Mouse (Mus musculus) ES-Bruce4 (cell line): Measurements from ENCODE around the gene Trim71. TPM values are rescaled to one million over a fixed set of nuclear protein-coding genes. Genes with fewer than 3 reads are reported as not detected.

Source experiments
- H3K27ac ChIP-seq: 2 replicates; pipeline ENCODE4 v1.5.1; 2012; ENCODE audit warnings: low read length, inconsistent platforms; ENCODE audit not compliant: insufficient read depth
- H3K27me3 ChIP-seq: 2 replicates; pipeline ENCODE4 v1.6.1; 2012; ENCODE audit warnings: mild to moderate bottlenecking, low read length, inconsistent platforms; ENCODE audit not compliant: control insufficient read depth, poor library complexity, insufficient read depth, severe bottlenecking
- H3K36me3 ChIP-seq: 2 replicates; pipeline ENCODE4 v1.6.1; 2012; ENCODE audit warnings: inconsistent platforms, mild to moderate bottlenecking, low read length, moderate library complexity; ENCODE audit not compliant: control insufficient read depth, poor library complexity, insufficient read depth, severe bottlenecking
- H3K4me1 ChIP-seq: one replicate; pipeline ENCODE4 v1.8.1; 2011; ENCODE audit warnings: low read length; ENCODE audit not compliant: control insufficient read depth, insufficient read depth
- H3K4me3 ChIP-seq: 2 replicates; pipeline ENCODE4 v1.5.1; 2011; ENCODE audit warnings: low read depth, mild to moderate bottlenecking, low read length
- H3K9ac ChIP-seq: 2 replicates; pipeline ENCODE4 v1.6.1; 2012; ENCODE audit warnings: low read depth, mild to moderate bottlenecking, inconsistent platforms; ENCODE audit not compliant: poor library complexity, severe bottlenecking
- H3K9me3 ChIP-seq: replicated peaks from 2 replicates; pipeline ENCODE4 v1.6.1; 2012; ENCODE audit warnings: mild to moderate bottlenecking, low read length, inconsistent platforms; ENCODE audit not compliant: control insufficient read depth, poor library complexity, insufficient read depth, severe bottlenecking
- CTCF ChIP-seq: IDR thresholded peaks from one replicate; pipeline ENCODE4 v1.8.1; 2011; ENCODE audit warnings: low read depth, low read length
- EP300 ChIP-seq: IDR thresholded peaks from 2 replicates; pipeline ENCODE4 v1.6.1; 2011; ENCODE audit warnings: low read depth, low read length; ENCODE audit not compliant: insufficient read depth
- POLR2A ChIP-seq: IDR thresholded peaks from one replicate; pipeline ENCODE4 v1.8.1; 2011; ENCODE audit warnings: low read length; ENCODE audit not compliant: insufficient read depth
- polyA plus RNA-seq: library from polyadenylated mRNA; stranded (reverse); fragments of >200 nt; gene quantifications from 2 replicates; pipeline ENCODE4 v1.2.4, GENCODE M21; 2011; ENCODE audit warnings: low read depth; ENCODE audit not compliant: missing spikeins, insufficient read depth, insufficient read length

Trim71 gene
- polyA plus RNA-seq, 1 experiment, result 120 TPM

DNA sequence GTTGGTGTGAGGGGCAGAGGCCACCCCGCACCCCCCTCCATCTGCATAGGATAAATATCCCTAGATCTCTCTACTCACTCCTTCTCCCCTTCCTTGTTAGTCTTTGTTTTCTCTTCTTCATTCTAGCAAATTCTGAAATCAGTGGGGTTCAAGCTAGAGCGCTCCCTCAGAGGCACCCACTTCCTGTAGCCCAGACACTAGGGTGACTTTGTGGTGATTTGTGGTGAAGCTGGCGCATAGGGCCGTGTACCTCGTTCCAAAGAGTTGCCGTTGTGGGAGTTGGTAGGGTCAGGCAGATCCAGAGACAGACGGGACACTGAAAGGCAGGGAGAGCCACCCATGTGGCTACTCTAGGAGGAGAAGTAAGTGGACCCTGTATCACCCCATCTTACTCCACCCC lies 101.6 kb downstream of the Trim71 start:
- Histone ChIP-seq H3K4me1 (no peaks in the 10 kb centered on the region), H3K9ac (no peak overlapping the region), H3K9me3 (no peaks in the 10 kb centered on the region), H3K36me3 (peaks cover 6% of the 10 kb centered on the region; the same call in 1 of the 2 replicates), H3K27me3 (no peaks in the 10 kb centered on the region), H3K4me3 (no peak overlapping the region), H3K27ac (no peak overlapping the region)
- TF ChIP-seq EP300 (no peak), CTCF (no peak), POLR2A (no peak)

DNA sequence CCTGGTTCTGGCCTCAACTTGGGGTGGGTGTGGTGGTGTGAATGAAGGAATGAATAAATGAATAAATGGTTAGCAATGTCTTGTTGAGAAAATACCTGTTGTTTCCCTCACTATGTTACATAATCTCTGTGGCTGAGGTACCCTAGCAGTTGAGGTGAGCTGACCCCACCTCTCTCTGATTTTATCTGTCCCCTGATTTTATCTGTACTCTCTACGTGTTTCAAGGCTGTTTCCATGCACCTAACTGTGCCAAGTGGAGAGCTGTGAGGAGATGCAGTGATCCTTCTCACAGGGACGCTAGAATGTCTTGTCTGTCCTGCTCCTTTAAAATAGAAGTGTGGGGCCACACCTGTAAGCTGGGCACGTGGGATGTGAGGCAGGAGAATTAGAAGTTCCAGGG lies 105.7 kb downstream of the Trim71 start:
- Histone ChIP-seq H3K36me3 (peaks cover 7% of the 10 kb centered on the region; the same call in 1 of the 2 replicates), H3K27ac (no peak overlapping the region), H3K4me3 (no peak overlapping the region), H3K27me3 (no peaks in the 10 kb centered on the region), H3K4me1 (no peaks in the 10 kb centered on the region), H3K9me3 (no peaks in the 10 kb centered on the region), H3K9ac (no peak overlapping the region)
- no peak for TF ChIP-seq EP300
- no peak for TF ChIP-seq POLR2A
- no peak for TF ChIP-seq CTCF

Other genes starting within 250 kb of the Trim71 start
- not detected in 2 replicates for gene Bcl2a1c, start 234.2 kb downstream of the Trim71 start, polyA plus RNA-seq
- 45.7 and 53.3 TPM in 2 replicates for gene Crtap, start 173.7 kb downstream of the Trim71 start, polyA plus RNA-seq
- gene Glb1, start 163.3 kb downstream of the Trim71 start, polyA plus RNA-seq, result 41.1 TPM in 2 replicates
- gene Tmppe, start 163.3 kb downstream of the Trim71 start, polyA plus RNA-seq, result 6.5 and 7.3 TPM in 2 replicates
- gene Ccr4, start 59.5 kb downstream of the Trim71 start, polyA plus RNA-seq, result 0.57 and 1.4 TPM in 2 replicates
- gene C130032M10Rik, start 48.7 kb downstream of the Trim71 start, polyA plus RNA-seq, result not detected in 2 replicates
- 57.6 and 61.0 TPM in 2 replicates for gene Cnot10, start 75.8 kb upstream of the Trim71 start, polyA plus RNA-seq
- 73.5 and 73.8 TPM in 2 replicates for gene Dync1li1, start 124.4 kb upstream of the Trim71 start, polyA plus RNA-seq
- gene Cmtm6, start 166.7 kb upstream of the Trim71 start, polyA plus RNA-seq, result 47.4 and 49.3 TPM in 2 replicates
- 60.6 and 63.7 TPM in 2 replicates for gene Cmtm7, start 217.5 kb upstream of the Trim71 start, polyA plus RNA-seq